Mouse (Mus musculus) embryonic facial prominence, embryonic 12.5 days (tissue): Measurements from ENCODE around the gene Cgnl1. TPM values are rescaled to one million over a fixed set of nuclear protein-coding genes. Genes with fewer than 3 reads are reported as not detected.

Experiments used
- ATAC-seq: fragments of 200-750 bp; cut with Nextera tagmentation; 2 replicates; pipeline ENCODE4 v1.8.0; 2017; ENCODE audit not compliant: insufficient number of reproducible peaks, insufficient read depth, low FRiP score, low TSS enrichment
- H3K27ac ChIP-seq: fragments of 300-500 bp; sonication (generic); 2 replicates; pipeline ENCODE4 v1.5.1; 2016; ENCODE audit warnings: mild to moderate bottlenecking
- H3K27me3 ChIP-seq: fragments of 300-500 bp; sonication (generic); 2 replicates; pipeline ENCODE4 v1.6.1; 2016; ENCODE audit warnings: mild to moderate bottlenecking, moderate library complexity
- H3K36me3 ChIP-seq: fragments of 300-500 bp; sonication (generic); 2 replicates; pipeline ENCODE4 v1.6.1; 2016; ENCODE audit warnings: mild to moderate bottlenecking
- H3K4me1 ChIP-seq: fragments of 300-500 bp; sonication (generic); 2 replicates; pipeline ENCODE4 v1.6.1; 2016
- H3K4me2 ChIP-seq: fragments of 300-500 bp; sonication (generic); replicated peaks from 2 replicates; pipeline ENCODE4 v1.6.1; 2016; ENCODE audit warnings: mild to moderate bottlenecking, moderate library complexity
- H3K4me3 ChIP-seq: fragments of 300-500 bp; sonication (generic); 2 replicates; pipeline ENCODE4 v1.5.1; 2016; ENCODE audit warnings: mild to moderate bottlenecking
- H3K9ac ChIP-seq: fragments of 300-500 bp; sonication (generic); 2 replicates; pipeline ENCODE4 v1.6.1; 2016; ENCODE audit warnings: mild to moderate bottlenecking, moderate library complexity
- H3K9me3 ChIP-seq: fragments of 300-500 bp; sonication (generic); 2 replicates; pipeline ENCODE4 v1.6.1; 2016; ENCODE audit warnings: mild to moderate bottlenecking, moderate library complexity
- WGBS: fragments of 180-500 bp; shearing (Covaris S2); methylation state at CpG from one replicate; pipeline ENCODE4 v1.1.7; 2016; 5-methylcytosine and 5-hydroxymethylcytosine counted together
- polyA plus RNA-seq: library from polyadenylated mRNA; unstranded; fragments of >200 nt; fragmentation: Nextera tagmentation; extraction: Ambion mirVana; gene quantifications from 2 replicates; pipeline ENCODE4 v1.2.1, GENCODE M21; 2016

Gene Cgnl1
- 8.7 and 9.6 TPM in 2 replicates for polyA plus RNA-seq

DNA sequence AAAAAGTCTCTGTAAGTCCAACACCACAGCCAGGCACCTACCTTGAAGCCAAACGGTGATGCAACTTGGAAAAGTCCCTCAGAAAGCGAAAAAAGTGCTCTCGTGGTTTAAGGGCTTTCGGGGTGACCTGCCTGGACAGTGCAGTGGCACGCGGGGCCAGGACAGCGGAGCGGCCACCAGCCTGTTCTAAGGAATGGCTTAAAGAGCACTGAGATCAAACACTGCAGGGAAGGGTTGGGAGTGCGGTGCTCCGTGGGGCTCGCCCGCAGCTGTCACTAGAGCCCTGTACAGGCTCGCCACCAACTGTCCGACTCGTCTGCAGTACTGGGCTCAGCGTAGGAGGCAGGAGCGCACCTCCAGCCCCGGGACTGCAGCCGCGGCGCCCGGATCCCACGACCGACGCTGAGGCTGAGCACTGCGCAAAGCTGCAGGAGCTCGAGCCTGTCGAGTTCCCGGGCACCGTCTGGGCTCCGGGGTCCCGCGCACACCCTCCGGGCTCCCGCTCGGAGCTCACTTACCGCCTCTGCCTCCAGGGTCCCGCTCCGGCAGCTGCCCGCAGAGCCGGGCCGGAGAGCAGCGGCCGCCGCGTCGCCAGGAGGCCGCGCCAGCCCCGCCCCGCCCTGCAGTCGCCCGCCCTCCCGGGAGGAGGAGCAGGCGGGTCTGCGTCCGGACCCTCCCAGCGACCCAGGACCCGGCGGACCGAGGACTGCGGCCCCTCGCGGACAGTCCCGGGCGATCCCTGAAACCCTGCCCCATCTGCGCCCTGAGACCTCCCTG lies at the start of gene Cgnl1:
Cgnl1 (minus strand) TSS at position 612 of the 777 bp plus-strand sequence.
- peak; percentile 89 for ATAC-seq
- H3K27me3 ChIP-seq, result peaks cover 9% of the 10 kb centered on the region

DNA sequence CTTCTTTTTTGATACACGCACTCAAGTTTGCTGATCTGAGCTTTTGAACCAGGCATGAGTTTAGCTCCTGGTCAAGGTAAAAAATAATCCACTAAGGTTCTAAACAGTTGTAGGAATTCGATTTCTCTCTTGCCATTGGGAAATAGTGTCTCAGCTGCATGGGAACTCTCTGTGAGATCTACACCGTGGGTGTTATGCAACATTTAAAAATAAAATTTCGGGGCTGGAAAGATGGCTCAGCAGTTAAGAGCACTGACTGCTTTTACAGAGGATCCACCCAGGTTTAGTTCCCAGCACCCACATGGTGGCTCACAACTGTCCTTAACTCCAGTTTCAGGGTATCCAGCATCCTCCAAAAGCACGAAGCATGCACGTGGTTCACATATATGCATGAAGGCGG lies 47.1 kb upstream of the Cgnl1 start:
- Histone ChIP-seq H3K9me3 (no peaks in the 10 kb centered on the region), H3K4me3 (no peak overlapping the region), H3K4me1 (no peaks in the 10 kb centered on the region), H3K27me3 (no peaks in the 10 kb centered on the region), H3K27ac (no peak overlapping the region), H3K36me3 (no peaks in the 10 kb centered on the region), H3K4me2 (no peak overlapping the region), H3K9ac (no peak overlapping the region)
- 89% methylated on average over 7 of the region's 7 CpGs for WGBS
- ATAC-seq, result no peak

More for the DNA sequence above, at the start of gene Cgnl1:
- H3K4me3 ChIP-seq, result peak within 1 kb of the TSS; percentile 50
- H3K9ac ChIP-seq, result peak within 1 kb of the TSS; percentile 66
- H3K4me2 ChIP-seq, result peak within 1 kb of the TSS; percentile 73
- peaks cover 14% of the 10 kb centered on the region; the same call in 1 of the 2 replicates for H3K4me1 ChIP-seq
- WGBS, result 1% methylated on average over 64 of the region's 67 CpGs
- no peaks in the 10 kb centered on the region for H3K9me3 ChIP-seq
- no peaks in the 10 kb centered on the region for H3K36me3 ChIP-seq
- no peak within 1 kb of the TSS for H3K27ac ChIP-seq

DNA sequence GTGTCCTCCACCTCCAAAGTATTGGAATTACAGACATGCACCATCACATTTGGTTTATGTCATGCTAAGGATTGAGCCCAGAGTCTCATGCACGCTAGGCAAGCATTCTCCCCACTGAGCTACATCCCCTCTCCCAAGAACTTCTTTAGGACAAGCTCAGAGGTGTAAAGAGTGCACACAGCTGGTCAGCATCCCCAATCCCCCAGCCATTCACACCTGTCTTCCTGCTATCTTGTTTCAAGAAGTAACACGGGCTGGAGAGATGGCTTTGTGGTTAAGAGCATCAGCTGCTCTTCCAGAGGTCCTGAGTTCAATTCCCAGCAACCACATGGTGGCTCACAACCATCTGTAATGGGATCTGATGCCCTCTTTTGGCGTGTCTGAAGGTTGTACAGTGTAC lies 44.7 kb upstream of the Cgnl1 start:
- H3K27ac ChIP-seq, result no peak overlapping the region
- 59% methylated on average over 3 of the region's 3 CpGs for WGBS
- no peaks in the 10 kb centered on the region; the same call in 1 of the 2 replicates for H3K4me1 ChIP-seq
- H3K4me2 ChIP-seq, result no peak overlapping the region
- H3K9ac ChIP-seq, result no peak overlapping the region
- no peaks in the 10 kb centered on the region for H3K9me3 ChIP-seq
- no peaks in the 10 kb centered on the region for H3K36me3 ChIP-seq
- no peak for ATAC-seq
- no peak overlapping the region for H3K4me3 ChIP-seq
- no peaks in the 10 kb centered on the region for H3K27me3 ChIP-seq

DNA sequence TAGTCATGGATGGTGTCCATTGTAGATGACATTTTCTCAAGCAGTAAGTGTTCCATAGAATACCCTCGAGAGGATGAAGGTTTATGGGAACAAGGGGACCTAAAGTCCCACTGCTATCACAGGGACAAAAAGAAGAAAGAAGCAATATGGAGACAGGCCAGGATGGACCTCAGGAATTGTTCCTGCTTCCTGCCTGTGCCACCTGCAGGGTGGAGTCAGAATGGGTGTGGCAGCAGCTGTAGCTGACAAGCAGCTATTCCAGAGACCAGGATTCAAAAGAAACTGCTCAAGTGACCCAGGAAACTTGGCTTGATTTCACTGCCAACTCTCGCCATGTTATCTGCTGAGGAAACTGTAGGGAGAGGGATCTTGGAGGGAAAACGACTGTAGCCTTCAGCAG lies 42.2 kb upstream of the Cgnl1 start:
- no peaks in the 10 kb centered on the region; the same call in 1 of the 2 replicates for H3K4me1 ChIP-seq
- no peaks in the 10 kb centered on the region for H3K9me3 ChIP-seq
- no peaks in the 10 kb centered on the region for H3K27me3 ChIP-seq
- 86% methylated on average over 3 of the region's 3 CpGs for WGBS
- no peak overlapping the region for H3K27ac ChIP-seq
- no peaks in the 10 kb centered on the region for H3K36me3 ChIP-seq
- no peak for ATAC-seq
- H3K4me3 ChIP-seq, result no peak overlapping the region
- no peak overlapping the region for H3K4me2 ChIP-seq
- no peak overlapping the region for H3K9ac ChIP-seq

DNA sequence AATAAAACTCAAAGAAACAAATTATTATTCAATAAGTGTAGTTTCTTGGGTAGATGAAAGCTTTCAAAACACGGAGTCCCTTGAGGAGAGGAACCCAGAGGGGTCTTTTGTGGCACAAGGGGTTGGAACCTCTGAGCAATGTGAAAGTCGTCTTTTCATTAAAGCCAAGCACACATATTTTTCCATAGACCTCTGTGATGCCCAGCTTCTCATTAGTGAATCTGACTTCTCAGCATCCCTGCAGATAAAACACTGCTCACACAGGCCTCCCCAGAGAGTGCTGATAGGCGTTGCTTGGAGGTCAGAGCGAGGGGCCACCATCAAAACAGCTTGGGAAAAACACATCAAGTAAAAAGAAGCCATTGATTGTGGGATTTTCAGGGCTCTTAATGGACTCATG lies 41.5 kb upstream of the Cgnl1 start:
- Histone ChIP-seq H3K9me3 (no peaks in the 10 kb centered on the region), H3K4me3 (no peak overlapping the region), H3K4me1 (no peaks in the 10 kb centered on the region; the same call in 1 of the 2 replicates), H3K27me3 (no peaks in the 10 kb centered on the region), H3K9ac (no peak overlapping the region), H3K27ac (no peak overlapping the region), H3K36me3 (no peaks in the 10 kb centered on the region), H3K4me2 (no peak overlapping the region)
- WGBS, result 56% methylated on average over 4 of the region's 4 CpGs
- ATAC-seq, result no peak

DNA sequence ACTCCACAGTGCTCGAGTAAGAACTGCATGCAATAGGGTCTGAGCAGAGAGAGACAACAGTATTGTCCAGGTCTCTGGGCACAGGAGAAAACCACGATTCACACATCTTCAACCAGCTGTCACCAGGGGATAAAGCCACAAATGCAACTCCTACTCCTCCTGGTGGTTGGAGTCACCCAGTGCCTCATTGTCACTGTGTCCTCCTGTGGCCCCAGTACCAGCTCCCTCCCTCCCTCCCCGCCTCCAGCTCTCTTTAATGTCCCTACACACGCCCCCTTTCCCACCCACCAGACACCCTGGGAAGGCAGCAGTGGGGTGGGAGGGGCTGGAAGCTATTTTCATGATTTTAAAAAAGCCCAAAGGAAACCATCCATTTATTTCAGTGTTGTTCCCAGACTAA lies 41.0 kb upstream of the Cgnl1 start:
- Histone ChIP-seq H3K4me2 (no peak overlapping the region), H3K36me3 (no peaks in the 10 kb centered on the region), H3K27me3 (no peaks in the 10 kb centered on the region), H3K27ac (no peak overlapping the region), H3K4me1 (no peaks in the 10 kb centered on the region; the same call in 1 of the 2 replicates), H3K9ac (no peak overlapping the region), H3K9me3 (no peaks in the 10 kb centered on the region), H3K4me3 (no peak overlapping the region)
- ATAC-seq, result no peak
- WGBS, result 34% methylated on average over 4 of the region's 4 CpGs

GRCm38 (mm10) chr9:71811404-71811803 lies 40.0 kb upstream of the Cgnl1 start:
- Histone ChIP-seq H3K4me3 (no peak overlapping the region), H3K9me3 (no peaks in the 10 kb centered on the region), H3K27me3 (no peaks in the 10 kb centered on the region), H3K4me2 (no peak overlapping the region), H3K9ac (no peak overlapping the region), H3K27ac (0 out of 2 replicates have a peak overlapping the region, but pooled peaks have one; percentile 17), H3K4me1 (no peaks in the 10 kb centered on the region; the same call in 1 of the 2 replicates), H3K36me3 (no peaks in the 10 kb centered on the region)
- WGBS, result 61% methylated on average over 5 of the region's 5 CpGs
- ATAC-seq, result no peak

GRCm38 (mm10) chr9:71810723-71811122 lies 39.3 kb upstream of the Cgnl1 start:
- no peak for ATAC-seq
- no peak overlapping the region for H3K4me2 ChIP-seq
- H3K9me3 ChIP-seq, result no peaks in the 10 kb centered on the region
- no peaks in the 10 kb centered on the region; the same call in 1 of the 2 replicates for H3K4me1 ChIP-seq
- H3K36me3 ChIP-seq, result no peaks in the 10 kb centered on the region
- no peak overlapping the region for H3K9ac ChIP-seq
- H3K4me3 ChIP-seq, result no peak overlapping the region
- 81% methylated on average over 2 of the region's 2 CpGs for WGBS
- H3K27ac ChIP-seq, result no peak overlapping the region
- H3K27me3 ChIP-seq, result no peaks in the 10 kb centered on the region

- Histone ChIP-seq H3K4me1 (no peaks in the 10 kb centered on the region; the same call in 1 of the 2 replicates), H3K27ac (no peak overlapping the region), H3K9me3 (no peaks in the 10 kb centered on the region), H3K27me3 (no peaks in the 10 kb centered on the region), H3K4me3 (no peak overlapping the region), H3K9ac (no peak overlapping the region), H3K36me3 (no peaks in the 10 kb centered on the region), H3K4me2 (peak overlapping the region; percentile 9; the same call in 1 of the 2 replicates)
- WGBS, result 43% methylated on average over 11 of the region's 11 CpGs
- ATAC-seq, result no peak
Observed at GRCm38 (mm10) chr9:71808640-71809254, 37.3 kb upstream of the Cgnl1 start.

DNA sequence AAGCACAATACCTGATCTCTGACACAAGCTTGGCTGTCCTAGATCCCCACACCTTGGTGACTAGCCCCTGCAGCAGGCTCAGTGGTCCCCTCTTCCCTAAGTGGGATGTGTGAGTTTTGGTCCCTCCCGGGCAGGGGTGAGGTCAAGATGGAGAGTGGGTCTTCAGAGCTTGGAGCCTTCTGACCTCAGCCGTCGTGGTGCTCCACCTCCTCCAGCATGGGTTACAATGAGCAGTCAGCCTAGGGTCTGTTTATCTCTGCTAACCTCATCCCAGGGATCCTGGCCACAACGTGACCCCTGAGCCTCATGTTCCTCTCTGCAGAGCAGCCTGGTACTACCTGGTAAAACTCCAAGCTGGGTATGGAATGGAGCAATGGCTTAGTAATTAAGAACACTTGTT lies 36.4 kb upstream of the Cgnl1 start:
- Histone ChIP-seq H3K27ac (no peak overlapping the region), H3K4me3 (no peak overlapping the region), H3K4me2 (no peak overlapping the region), H3K9ac (no peak overlapping the region), H3K4me1 (no peaks in the 10 kb centered on the region; the same call in 1 of the 2 replicates), H3K36me3 (no peaks in the 10 kb centered on the region), H3K27me3 (no peaks in the 10 kb centered on the region), H3K9me3 (no peaks in the 10 kb centered on the region)
- WGBS, result 50% methylated on average over 4 of the region's 4 CpGs
- no peak for ATAC-seq

GRCm38 (mm10) chr9:71806422-71806805 lies 35.0 kb upstream of the Cgnl1 start:
- Histone ChIP-seq H3K9me3 (no peaks in the 10 kb centered on the region), H3K4me3 (no peak overlapping the region), H3K4me1 (no peaks in the 10 kb centered on the region; the same call in 1 of the 2 replicates), H3K9ac (no peak overlapping the region), H3K4me2 (no peak overlapping the region), H3K36me3 (no peaks in the 10 kb centered on the region), H3K27me3 (no peaks in the 10 kb centered on the region; the same call in 1 of the 2 replicates), H3K27ac (no peak overlapping the region)
- no peak for ATAC-seq
- 5% methylated on average over 2 of the region's 2 CpGs for WGBS
